Mouse (Mus musculus): ENCODE measurements around the gene Pmp22. TPM values are rescaled to one million over a fixed set of nuclear protein-coding genes. Genes with fewer than 3 reads are reported as not detected.

Gene Pmp22
- polyA plus RNA-seq, 1 experiment from 2014 or later: 39.8 TPM

DNA sequence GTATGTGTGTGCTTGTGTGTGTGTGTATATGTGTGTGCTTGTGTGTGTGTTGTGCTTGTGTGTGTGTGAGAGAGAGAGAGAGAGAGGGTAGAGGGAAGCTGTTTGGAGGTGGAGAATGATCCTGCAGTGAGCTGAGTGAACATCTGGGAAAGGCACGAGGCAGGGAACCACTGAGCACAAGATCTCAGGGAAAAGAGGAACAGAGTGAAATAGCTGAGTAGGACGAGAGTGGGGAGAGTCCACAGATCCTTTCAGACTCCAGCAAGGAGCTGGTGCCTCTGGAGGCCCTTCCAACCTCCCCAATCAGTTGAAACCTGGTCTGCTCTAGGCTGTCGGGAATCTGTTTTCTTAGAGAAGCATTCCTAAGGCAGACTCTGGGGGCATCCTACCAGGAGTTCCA lies 10.0 kb downstream of the Pmp22 start:
- 27% methylated on average over 3 of the region's 3 CpGs for WGBS (ENCODE audit: insufficient replicate concordance)
- no peak overlapping the region for H3K9ac ChIP-seq
- H3K4me2 ChIP-seq: no peak overlapping the region
- ATAC-seq: no peak
- no peak overlapping the region for H3K27ac ChIP-seq
- no peak overlapping the region for H3K4me3 ChIP-seq
- H3K4me1 ChIP-seq: no peaks in the 10 kb centered on the region
- no peaks in the 10 kb centered on the region for H3K9me3 ChIP-seq (replicated peaks)
- no peaks in the 10 kb centered on the region for H3K36me3 ChIP-seq
- peaks cover 30% of the 10 kb centered on the region for H3K27me3 ChIP-seq (replicated peaks)

- Histone ChIP-seq H3K27ac (no peak overlapping the region), H3K4me3 (no peak overlapping the region), H3K36me3 (no peaks in the 10 kb centered on the region), H3K9me3 (replicated peaks) (no peaks in the 10 kb centered on the region), H3K4me1 (peaks cover 6% of the 10 kb centered on the region), H3K27me3 (replicated peaks) (peaks cover 12% of the 10 kb centered on the region), H3K9ac (no peak overlapping the region), H3K4me2 (no peak overlapping the region)
- WGBS (ENCODE audit: insufficient replicate concordance): 66% methylated on average over 5 of the region's 5 CpGs
- ATAC-seq: no peak
Measured at GRCm38 (mm10) chr11:63142311-63142710, 13.5 kb downstream of the Pmp22 start.

- 65% methylated on average over 4 of the region's 4 CpGs for WGBS (ENCODE audit: insufficient replicate concordance)
- H3K4me2 ChIP-seq: no peak overlapping the region
- H3K27me3 ChIP-seq (replicated peaks): peaks cover 12% of the 10 kb centered on the region
- H3K4me3 ChIP-seq: no peak overlapping the region
- no peaks in the 10 kb centered on the region for H3K9me3 ChIP-seq (replicated peaks)
- H3K9ac ChIP-seq: no peak overlapping the region
- peaks cover 6% of the 10 kb centered on the region for H3K4me1 ChIP-seq
- no peak overlapping the region for H3K27ac ChIP-seq
- no peaks in the 10 kb centered on the region for H3K36me3 ChIP-seq
- ATAC-seq: no peak
Measured at GRCm38 (mm10) chr11:63142816-63143215, 14.0 kb downstream of the Pmp22 start.

- Histone ChIP-seq H3K4me1 (peaks cover 6% of the 10 kb centered on the region), H3K27ac (no peak overlapping the region), H3K4me2 (no peak overlapping the region), H3K27me3 (replicated peaks) (peaks cover 10% of the 10 kb centered on the region), H3K9me3 (replicated peaks) (no peaks in the 10 kb centered on the region), H3K36me3 (no peaks in the 10 kb centered on the region), H3K4me3 (no peak overlapping the region), H3K9ac (no peak overlapping the region)
- ATAC-seq: no peak
- 63% methylated on average over 8 of the region's 8 CpGs for WGBS (ENCODE audit: insufficient replicate concordance)
Measured at GRCm38 (mm10) chr11:63143486-63143885, 14.7 kb downstream of the Pmp22 start.

- 28% methylated on average over 7 of the region's 7 CpGs for WGBS (ENCODE audit: insufficient replicate concordance)
- no peak overlapping the region for H3K4me3 ChIP-seq
- no peaks in the 10 kb centered on the region for H3K9me3 ChIP-seq (replicated peaks)
- no peaks in the 10 kb centered on the region for H3K36me3 ChIP-seq
- H3K27ac ChIP-seq: no peak overlapping the region
- H3K4me2 ChIP-seq: no peak overlapping the region; the same call in 1 of the 2 replicates
- ATAC-seq: no peak
- peaks cover 3% of the 10 kb centered on the region; the same call in 1 of the 2 replicates for H3K27me3 ChIP-seq (replicated peaks)
- H3K4me1 ChIP-seq: peaks cover 11% of the 10 kb centered on the region
- no peak overlapping the region for H3K9ac ChIP-seq
Measured at GRCm38 (mm10) chr11:63146601-63147000, 17.8 kb downstream of the Pmp22 start.

- Histone ChIP-seq H3K9me3 (replicated peaks) (no peaks in the 10 kb centered on the region), H3K9ac (no peak overlapping the region), H3K36me3 (no peaks in the 10 kb centered on the region), H3K4me2 (no peak overlapping the region), H3K27ac (no peak overlapping the region), H3K4me3 (no peak overlapping the region), H3K27me3 (replicated peaks) (peaks cover 6% of the 10 kb centered on the region; the same call in 1 of the 2 replicates), H3K4me1 (peaks cover 16% of the 10 kb centered on the region)
- ATAC-seq: no peak
- 52% methylated on average over 3 of the region's 3 CpGs for WGBS (ENCODE audit: insufficient replicate concordance)
Measured at GRCm38 (mm10) chr11:63148276-63148675, 19.5 kb downstream of the Pmp22 start.

DNA sequence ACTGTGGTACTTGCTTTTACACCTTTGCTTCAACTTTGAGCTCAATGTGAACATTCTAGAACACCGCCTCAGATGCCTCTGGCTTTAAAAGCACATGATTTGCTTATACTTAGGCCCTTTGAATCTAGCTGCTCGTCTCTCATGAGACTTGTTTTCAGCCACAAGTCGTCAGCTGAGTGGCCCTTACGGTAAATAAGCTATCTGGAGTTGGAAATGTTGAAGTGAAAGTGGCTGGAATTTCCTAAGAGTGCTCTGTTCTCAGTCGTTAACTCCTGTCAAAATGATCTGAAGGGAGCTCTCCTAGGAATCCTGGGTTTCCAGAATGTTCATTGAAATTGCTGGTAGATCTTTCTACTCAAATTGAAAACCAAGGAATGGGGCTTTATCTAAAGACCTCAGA lies 23.1 kb downstream of the Pmp22 start:
- H3K4me3 ChIP-seq: no peak overlapping the region
- peaks cover 6% of the 10 kb centered on the region; the same call in 1 of the 2 replicates for H3K27me3 ChIP-seq (replicated peaks)
- no peaks in the 10 kb centered on the region for H3K9me3 ChIP-seq (replicated peaks)
- no peaks in the 10 kb centered on the region for H3K36me3 ChIP-seq
- 55% methylated on average over 5 of the region's 5 CpGs for WGBS (ENCODE audit: insufficient replicate concordance)
- H3K4me2 ChIP-seq: no peak overlapping the region
- no peak overlapping the region for H3K27ac ChIP-seq
- ATAC-seq: no peak
- H3K9ac ChIP-seq: no peak overlapping the region
- H3K4me1 ChIP-seq: 0 out of 2 replicates have a peak, but pooled peaks cover 13% of the 10 kb centered on the region

GRCm38 (mm10) chr11:63157117-63157516 lies 28.3 kb downstream of the Pmp22 start:
- WGBS (ENCODE audit: insufficient replicate concordance): 80% methylated on average over 4 of the region's 4 CpGs
- Histone ChIP-seq H3K9ac (no peak overlapping the region), H3K4me2 (no peak overlapping the region), H3K4me3 (no peak overlapping the region), H3K27ac (no peak overlapping the region), H3K36me3 (0 out of 2 replicates have a peak, but pooled peaks cover 3% of the 10 kb centered on the region), H3K27me3 (replicated peaks) (peaks cover 6% of the 10 kb centered on the region; the same call in 1 of the 2 replicates), H3K4me1 (0 out of 2 replicates have a peak, but pooled peaks cover under 1% of the 10 kb centered on the region), H3K9me3 (replicated peaks) (no peaks in the 10 kb centered on the region)
- no peak for ATAC-seq

DNA sequence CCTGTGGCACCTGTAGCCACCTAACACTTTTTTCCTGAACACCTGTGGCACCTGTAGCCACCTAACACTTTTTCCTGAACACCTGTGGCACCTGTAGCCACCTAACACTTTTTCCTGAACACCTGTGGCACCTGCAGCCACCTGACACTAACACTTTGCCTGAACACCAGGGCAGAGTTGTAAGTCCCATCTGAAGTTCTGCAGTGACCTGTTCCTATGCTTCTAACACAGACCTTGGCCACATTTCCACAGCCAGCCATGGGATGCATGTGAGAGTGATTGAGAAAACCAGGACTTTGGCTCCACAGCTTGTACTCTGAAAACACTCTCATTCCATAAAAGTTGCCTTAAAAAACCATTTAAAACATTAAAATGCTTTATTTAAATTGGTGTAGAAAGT lies 32.1 kb downstream of the Pmp22 start:
- no peak overlapping the region for H3K27ac ChIP-seq
- no peak overlapping the region for H3K4me3 ChIP-seq
- H3K9ac ChIP-seq: no peak overlapping the region
- H3K36me3 ChIP-seq: 0 out of 2 replicates have a peak, but pooled peaks cover 3% of the 10 kb centered on the region
- H3K4me1 ChIP-seq: no peaks in the 10 kb centered on the region
- H3K9me3 ChIP-seq (replicated peaks): no peaks in the 10 kb centered on the region
- no peak overlapping the region for H3K4me2 ChIP-seq
- H3K27me3 ChIP-seq (replicated peaks): peaks cover 3% of the 10 kb centered on the region; the same call in 1 of the 2 replicates
- no peak for ATAC-seq

DNA sequence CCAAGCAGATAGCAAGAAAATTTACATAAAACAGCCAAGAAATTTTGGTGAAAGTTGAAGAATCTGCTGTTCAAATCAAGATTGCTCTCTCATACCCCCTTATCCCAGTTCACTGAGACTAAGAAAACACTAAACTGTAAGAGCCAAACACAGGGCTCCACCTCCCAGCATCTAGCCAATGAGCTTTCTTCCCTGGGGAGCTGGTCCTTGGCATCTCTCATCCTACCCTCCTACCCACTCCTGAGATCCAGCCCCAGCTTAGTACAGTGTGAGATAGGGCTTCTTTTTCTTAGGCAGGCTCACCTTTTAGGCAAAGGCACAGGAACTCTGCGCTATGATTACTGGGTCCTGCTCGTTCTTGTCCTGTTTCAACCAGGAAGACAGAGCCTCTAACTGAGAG lies 34.0 kb downstream of the Pmp22 start:
- 0 out of 2 replicates have a peak, but pooled peaks cover 3% of the 10 kb centered on the region for H3K36me3 ChIP-seq
- 67% methylated on average over 2 of the region's 2 CpGs for WGBS (ENCODE audit: insufficient replicate concordance)

GRCm38 (mm10) chr11:63163550-63163949 lies 34.8 kb downstream of the Pmp22 start:
- 70% methylated on average over 8 of the region's 8 CpGs for WGBS (ENCODE audit: insufficient replicate concordance)
- peaks cover 3% of the 10 kb centered on the region; the same call in 1 of the 2 replicates for H3K27me3 ChIP-seq (replicated peaks)
- H3K9ac ChIP-seq: no peak overlapping the region

More for the DNA sequence above, 34.0 kb downstream of the Pmp22 start:
- H3K4me2 ChIP-seq: no peak overlapping the region
- no peak for ATAC-seq
- H3K9ac ChIP-seq: no peak overlapping the region
- peaks cover 3% of the 10 kb centered on the region; the same call in 1 of the 2 replicates for H3K27me3 ChIP-seq (replicated peaks)
- no peak overlapping the region for H3K4me3 ChIP-seq
- H3K27ac ChIP-seq: no peak overlapping the region
- H3K9me3 ChIP-seq (replicated peaks): no peaks in the 10 kb centered on the region
- H3K4me1 ChIP-seq: no peaks in the 10 kb centered on the region

DNA sequence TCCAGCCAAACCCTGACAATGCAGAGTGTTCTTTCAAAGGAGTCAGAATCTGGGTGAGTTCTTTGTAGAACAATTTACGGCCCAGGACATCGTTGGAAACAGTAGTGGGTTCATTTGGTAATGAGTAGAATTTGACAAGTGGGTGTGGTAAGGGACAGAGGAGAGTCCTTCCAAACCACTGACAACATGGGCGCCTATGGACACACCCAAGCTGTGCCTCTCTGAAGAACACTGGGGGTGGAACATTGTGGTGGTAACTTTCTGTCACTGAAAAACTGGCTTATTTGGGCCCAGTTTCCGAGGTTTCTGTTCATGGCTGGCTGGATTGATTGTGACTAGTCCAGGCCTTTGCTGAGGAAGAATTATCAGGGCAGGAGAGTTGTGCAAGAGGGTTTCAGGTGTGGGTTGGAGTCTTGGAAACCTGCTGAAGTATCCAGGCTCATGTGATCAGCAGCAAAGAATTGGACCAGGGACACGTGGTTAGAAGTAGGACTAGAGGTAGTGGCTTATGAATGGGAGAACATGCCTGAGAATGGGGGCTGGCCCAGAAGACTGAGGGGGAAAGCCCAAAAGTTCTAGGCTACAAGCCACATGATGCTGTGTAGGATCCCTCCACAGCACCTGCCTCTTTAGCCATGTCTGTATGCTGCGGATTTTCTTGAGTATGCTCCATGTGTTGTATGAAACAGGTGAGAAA lies 35.4 kb downstream of the Pmp22 start:
- Histone ChIP-seq H3K36me3 (no peaks in the 10 kb centered on the region), H3K9me3 (replicated peaks) (no peaks in the 10 kb centered on the region), H3K4me1 (no peaks in the 10 kb centered on the region), H3K9ac (no peak overlapping the region), H3K4me3 (no peak overlapping the region), H3K27ac (no peak overlapping the region), H3K27me3 (replicated peaks) (peaks cover 3% of the 10 kb centered on the region; the same call in 1 of the 2 replicates), H3K4me2 (no peak overlapping the region)
- WGBS (ENCODE audit: insufficient replicate concordance): 64% methylated on average over 6 of the region's 6 CpGs
- no peak for ATAC-seq

More at GRCm38 (mm10) chr11:63163550-63163949, 34.8 kb downstream of the Pmp22 start:
- H3K9me3 ChIP-seq (replicated peaks): no peaks in the 10 kb centered on the region
- H3K4me1 ChIP-seq: no peaks in the 10 kb centered on the region
- H3K36me3 ChIP-seq: no peaks in the 10 kb centered on the region
- no peak overlapping the region for H3K4me3 ChIP-seq
- no peak overlapping the region for H3K4me2 ChIP-seq
- ATAC-seq: no peak
- H3K27ac ChIP-seq: no peak overlapping the region

Data from liver, embryonic 12.5 days (tissue).